Mouse (Mus musculus): ENCODE measurements around the gene Tbp. TPM values are rescaled to one million over a fixed set of nuclear protein-coding genes. Genes with fewer than 3 reads are reported as not detected.

The Tbp gene
- polyA plus RNA-seq, 1 experiment from 2014 or later: 12.3 TPM

GRCm38 (mm10) chr17:15546440-15546839, 46.8 kb downstream of the Tbp start:
- no peaks in the 10 kb centered on the region for H3K9me3 ChIP-seq (ENCODE audit: low read length)
- TF ChIP-seq EP300 (IDR thresholded peaks at IDR 0.05; ENCODE audit: low read depth) (no peak), CTCF (IDR thresholded peaks at IDR 0.05; ENCODE audit: low read depth) (no peak)
- no peak overlapping the region for H3K4me2 ChIP-seq (ENCODE audit: low read depth, low read length)
- no peak for DNase-seq
- H3K27ac ChIP-seq (ENCODE audit: low read depth): no peak overlapping the region
- H3K27me3 ChIP-seq (ENCODE audit: insufficient read depth, low read length): no peaks in the 10 kb centered on the region
- no peaks in the 10 kb centered on the region for H3K4me1 ChIP-seq (ENCODE audit: insufficient read depth)
- no peaks in the 10 kb centered on the region; the same call in 1 of the 2 replicates for H3K36me3 ChIP-seq (replicated peaks; ENCODE audit: insufficient read depth, low read length)
- whole genome bisulfite sequencing (ENCODE audit: insufficient replicate concordance): 65% methylated on average over 4 of the region's 4 CpGs
- H3K4me3 ChIP-seq (ENCODE audit: low read depth, low read length): no peak overlapping the region
- 0 out of 2 replicates have a peak, but pooled peaks have one; percentile 23 for ATAC-seq
- H3K9ac ChIP-seq (replicated peaks): no peak overlapping the region

DNA sequence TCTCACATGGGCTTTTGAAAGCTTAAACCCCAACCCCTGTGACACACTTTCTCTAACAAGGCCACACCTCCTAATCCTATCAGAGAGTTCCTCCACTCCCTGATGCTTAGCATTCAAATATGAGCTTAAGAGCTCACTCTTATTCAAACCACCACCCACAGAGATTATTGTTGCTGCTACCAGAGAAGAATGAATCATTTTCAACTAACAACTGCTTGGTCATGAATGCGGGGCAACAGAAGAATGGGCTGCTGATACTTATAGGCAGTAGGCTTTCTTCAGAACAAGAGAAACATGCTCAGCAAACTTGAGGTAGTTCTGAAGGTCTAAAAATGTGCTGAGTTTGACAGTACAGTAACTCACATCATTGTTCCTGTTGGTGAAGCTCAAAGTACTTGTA, 50.0 kb downstream of the Tbp start:
- Histone ChIP-seq H3K4me2 (ENCODE audit: low read depth, low read length) (no peak overlapping the region), H3K4me1 (ENCODE audit: insufficient read depth) (no peaks in the 10 kb centered on the region), H3K27ac (ENCODE audit: low read depth) (no peak overlapping the region), H3K9me3 (ENCODE audit: low read length) (no peaks in the 10 kb centered on the region), H3K9ac (replicated peaks) (no peak overlapping the region), H3K27me3 (ENCODE audit: insufficient read depth, low read length) (no peaks in the 10 kb centered on the region), H3K36me3 (replicated peaks; ENCODE audit: insufficient read depth, low read length) (peaks cover 2% of the 10 kb centered on the region; the same call in 1 of the 2 replicates), H3K4me3 (ENCODE audit: low read depth, low read length) (no peak overlapping the region)
- DNase-seq (no peak), ATAC-seq (no peak)
- no peak for TF ChIP-seq EP300 (IDR thresholded peaks at IDR 0.05; ENCODE audit: low read depth)
- TF ChIP-seq CTCF (IDR thresholded peaks at IDR 0.05; ENCODE audit: low read depth): no peak
- WGBS (ENCODE audit: insufficient replicate concordance): 50% methylated on average over 1 of the region's 1 CpGs

- no peak overlapping the region for H3K9ac ChIP-seq (replicated peaks)
- H3K4me3 ChIP-seq (ENCODE audit: low read depth, low read length): no peak overlapping the region
- H3K4me1 ChIP-seq (ENCODE audit: insufficient read depth): peaks cover 8% of the 10 kb centered on the region
- no peaks in the 10 kb centered on the region for H3K9me3 ChIP-seq (ENCODE audit: low read length)
- no peak for DNase-seq
- no peaks in the 10 kb centered on the region for H3K36me3 ChIP-seq (replicated peaks; ENCODE audit: insufficient read depth, low read length)
- TF ChIP-seq EP300 (IDR thresholded peaks at IDR 0.05; ENCODE audit: low read depth) (no peak), CTCF (IDR thresholded peaks at IDR 0.05; ENCODE audit: low read depth) (no peak)
- ATAC-seq: no peak
- no peaks in the 10 kb centered on the region for H3K27me3 ChIP-seq (ENCODE audit: insufficient read depth, low read length)
- no peak overlapping the region for H3K4me2 ChIP-seq (ENCODE audit: low read depth, low read length)
- H3K27ac ChIP-seq (ENCODE audit: low read depth): no peak overlapping the region
- WGBS (ENCODE audit: insufficient replicate concordance): 77% methylated on average over 2 of the region's 2 CpGs
These were observed 60.3 kb downstream of the Tbp start for GRCm38 (mm10) chr17:15559946-15560345.

DNA sequence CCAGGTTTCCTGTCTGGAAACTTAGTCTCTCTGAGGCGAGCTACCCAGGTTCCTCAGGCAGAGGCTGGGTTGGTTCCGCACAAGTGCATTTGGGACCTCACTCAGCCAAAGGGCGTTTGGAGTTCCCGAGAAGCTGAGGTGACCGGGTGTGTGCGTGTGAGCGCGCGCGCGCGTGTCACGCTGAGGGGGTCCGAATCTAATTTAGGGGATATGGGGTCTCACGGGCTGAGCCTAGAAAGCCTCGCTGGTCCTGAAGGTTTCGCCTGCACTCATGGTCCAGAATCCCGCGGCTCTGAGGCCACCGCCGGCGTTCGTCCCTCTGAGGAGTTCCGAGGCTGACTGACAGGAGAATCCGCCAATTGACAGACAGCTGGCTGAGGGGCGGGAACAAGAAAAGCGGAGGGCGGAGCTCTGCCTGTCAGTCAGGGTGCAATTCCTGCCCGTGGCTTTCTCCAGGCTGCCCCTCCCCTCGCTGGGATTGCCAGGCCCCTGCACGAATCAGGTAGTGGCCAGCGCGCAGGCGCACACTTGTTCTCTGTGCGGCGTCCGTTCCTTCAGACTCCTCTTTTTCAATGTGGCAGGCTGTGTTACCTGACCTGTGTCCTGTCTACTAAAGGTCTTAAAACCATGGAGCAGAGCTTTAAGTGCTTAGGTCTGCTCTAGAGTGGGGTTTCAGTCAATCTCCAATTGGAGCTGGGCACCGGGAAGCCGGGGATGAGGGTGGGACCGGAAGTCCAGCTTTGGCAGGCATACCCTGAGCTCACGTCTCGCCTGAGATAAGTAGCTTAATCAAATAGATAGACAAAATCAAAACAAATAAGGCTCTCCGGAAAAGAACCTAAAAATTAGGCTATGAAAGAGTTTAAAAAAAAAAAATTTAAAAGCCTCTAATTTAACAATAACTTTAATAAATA, 64.6 kb downstream of the Tbp start, which contains the start of gene Prdm9:
Gene Prdm9, minus strand, starts transcription at position 341 of the 914 bp plus-strand sequence.
- ATAC-seq (peak; percentile 100), DNase-seq (peak; percentile 99)
- H3K36me3 ChIP-seq (replicated peaks; ENCODE audit: insufficient read depth, low read length): no peaks in the 10 kb centered on the region
- peak within 1 kb of the TSS; percentile 98 for H3K4me2 ChIP-seq (ENCODE audit: low read depth, low read length)
- peak within 1 kb of the TSS; percentile 66 for H3K9ac ChIP-seq (replicated peaks)
- no peak for TF ChIP-seq CTCF (IDR thresholded peaks at IDR 0.05; ENCODE audit: low read depth)
- TF ChIP-seq EP300 (IDR thresholded peaks at IDR 0.05; ENCODE audit: low read depth): no peak
- H3K27me3 ChIP-seq (ENCODE audit: insufficient read depth, low read length): no peaks in the 10 kb centered on the region
- peak within 1 kb of the TSS; percentile 63 for H3K4me3 ChIP-seq (ENCODE audit: low read depth, low read length)
- H3K27ac ChIP-seq (ENCODE audit: low read depth): peak within 1 kb of the TSS; percentile 85
- peaks cover 8% of the 10 kb centered on the region for H3K4me1 ChIP-seq (ENCODE audit: insufficient read depth)
- under 1% methylated on average over 41 of the region's 43 CpGs for WGBS (ENCODE audit: insufficient replicate concordance)
- no peaks in the 10 kb centered on the region for H3K9me3 ChIP-seq (ENCODE audit: low read length)

GRCm38 (mm10) chr17:15564928-15565300, 65.2 kb downstream of the Tbp start:
- ATAC-seq: no peak
- DNase-seq: no peak
- peak overlapping the region; percentile 63 for H3K4me3 ChIP-seq (ENCODE audit: low read depth, low read length)
- no peaks in the 10 kb centered on the region for H3K9me3 ChIP-seq (ENCODE audit: low read length)
- H3K27ac ChIP-seq (ENCODE audit: low read depth): no peak overlapping the region
- H3K4me2 ChIP-seq (ENCODE audit: low read depth, low read length): peak overlapping the region; percentile 98
- TF ChIP-seq EP300 (IDR thresholded peaks at IDR 0.05; ENCODE audit: low read depth) (no peak), CTCF (IDR thresholded peaks at IDR 0.05; ENCODE audit: low read depth) (no peak)
- H3K27me3 ChIP-seq (ENCODE audit: insufficient read depth, low read length): no peaks in the 10 kb centered on the region
- 44% methylated on average over 12 of the region's 12 CpGs for WGBS (ENCODE audit: insufficient replicate concordance)
- H3K4me1 ChIP-seq (ENCODE audit: insufficient read depth): peaks cover 8% of the 10 kb centered on the region
- H3K9ac ChIP-seq (replicated peaks): no peak overlapping the region
- H3K36me3 ChIP-seq (replicated peaks; ENCODE audit: insufficient read depth, low read length): no peaks in the 10 kb centered on the region

DNA sequence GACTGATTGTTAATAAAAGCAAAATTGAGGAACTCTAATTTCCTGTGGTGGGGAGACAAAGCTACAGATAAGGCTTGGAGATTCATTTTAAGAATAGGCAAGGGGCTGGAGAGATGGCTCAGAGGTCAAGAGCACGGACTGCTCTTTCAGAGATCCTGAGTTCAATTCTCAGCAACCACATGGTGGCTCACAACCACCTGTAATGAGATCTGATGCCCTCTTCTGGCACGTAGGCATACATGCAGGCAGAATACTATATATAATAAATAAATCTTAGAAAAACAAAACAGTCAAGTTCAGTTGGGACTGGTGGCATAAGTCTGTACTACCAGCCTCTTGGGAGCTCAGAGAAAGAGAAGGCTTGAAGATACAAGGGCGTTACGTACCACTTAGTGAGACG, 67.2 kb downstream of the Tbp start:
- TF ChIP-seq CTCF (IDR thresholded peaks at IDR 0.05; ENCODE audit: low read depth) (peak; percentile 14; the same call in 1 of the 2 replicates), EP300 (IDR thresholded peaks at IDR 0.05; ENCODE audit: low read depth) (no peak)
- DNase-seq (no peak), ATAC-seq (no peak)
- Histone ChIP-seq H3K4me3 (ENCODE audit: low read depth, low read length) (no peak overlapping the region), H3K4me1 (ENCODE audit: insufficient read depth) (peaks cover 8% of the 10 kb centered on the region), H3K4me2 (ENCODE audit: low read depth, low read length) (no peak overlapping the region), H3K27ac (ENCODE audit: low read depth) (no peak overlapping the region), H3K9me3 (ENCODE audit: low read length) (no peaks in the 10 kb centered on the region), H3K36me3 (replicated peaks; ENCODE audit: insufficient read depth, low read length) (no peaks in the 10 kb centered on the region), H3K9ac (replicated peaks) (no peak overlapping the region), H3K27me3 (ENCODE audit: insufficient read depth, low read length) (no peaks in the 10 kb centered on the region)
- 65% methylated on average over 5 of the region's 5 CpGs for WGBS (ENCODE audit: insufficient replicate concordance)

Data from liver, postnatal 0 days (tissue).